In the genomic region with DNA sequence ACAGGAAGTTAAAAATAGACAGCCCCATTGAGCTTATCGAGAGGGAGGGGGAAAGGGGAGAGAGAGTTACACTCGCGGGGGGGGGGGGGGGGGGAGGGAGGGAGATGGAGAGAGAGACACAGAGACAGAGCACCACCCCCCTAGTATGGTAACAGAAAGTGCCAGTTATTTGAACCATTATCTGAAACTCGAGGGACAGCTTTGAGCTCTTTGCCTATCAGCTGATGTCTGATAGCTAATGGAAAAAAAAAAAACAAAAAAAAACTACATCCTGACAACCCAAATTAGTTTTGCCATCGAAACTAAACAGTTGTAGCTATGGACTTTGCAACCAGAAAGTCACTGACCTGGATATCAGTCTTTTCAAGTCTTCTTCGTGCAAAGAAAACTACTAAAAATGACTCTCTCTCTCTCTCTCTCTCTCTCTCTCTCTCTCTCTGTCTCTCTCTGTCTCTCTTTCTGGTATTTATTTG, we compare ENCODE assay signal across 7 mouse cellular contexts. TPM values are rescaled to one million over a fixed set of nuclear protein-coding genes. Genes with fewer than 3 reads are reported as not detected.
DNase-seq lines count a peak whose midpoint lies in the region; ATAC-seq and TF ChIP-seq lines count a peak whose summit lies in the region.

A gene (minus strand): TSS at position 4 of the 473 bp plus-strand sequence.

- peak within 1 kb of the TSS; percentile 53 for H3K4me2 ChIP-seq in neural tube, embryonic 11.5 days (ENCODE audit: low read depth)
- peak within 1 kb of the TSS; percentile 72 for H3K4me2 ChIP-seq in forebrain, embryonic 13.5 days
- H3K4me2 ChIP-seq in hindbrain, postnatal 0 days (ENCODE audit: low read depth, low read length) = peak within 1 kb of the TSS; percentile 61

- no peak for DNase-seq in neural tube, embryonic 11.5 days (ENCODE audit: low spot score)
- DNase-seq in neural tube, embryonic 10.5 days (ENCODE audit: extremely low spot score, low spot score) = no peak
- no peak for DNase-seq in hindbrain, postnatal 0 days (ENCODE audit: low spot score)
- no peak for DNase-seq in cerebellum, adult 11 months
- DNase-seq in ovary, postnatal 10 days (ENCODE audit: low spot score) = no peak

- no peaks in the 10 kb centered on the region for H3K79me2 ChIP-seq in macrophage (ENCODE audit: inconsistent target)

- H3K9ac ChIP-seq in neural tube, embryonic 11.5 days (ENCODE audit: low read length) = peak within 1 kb of the TSS; percentile 45
- H3K9ac ChIP-seq in forebrain, embryonic 13.5 days = peak within 1 kb of the TSS; percentile 58
- peak within 1 kb of the TSS; percentile 46 for H3K9ac ChIP-seq in hindbrain, postnatal 0 days (replicated peaks; ENCODE audit: low read length)

- no peak for TF ChIP-seq CTCF in hindbrain, postnatal 0 days (IDR thresholded peaks at IDR 0.05; ENCODE audit: low read depth)

- no peaks in the 10 kb centered on the region for H3K36me3 ChIP-seq in neural tube, embryonic 11.5 days (ENCODE audit: control insufficient read depth, insufficient read depth, low read length)
- no peaks in the 10 kb centered on the region for H3K36me3 ChIP-seq in forebrain, embryonic 13.5 days (ENCODE audit: poor library complexity, severe bottlenecking)
- no peaks in the 10 kb centered on the region for H3K36me3 ChIP-seq in hindbrain, postnatal 0 days (ENCODE audit: insufficient read depth, low read length)
- no peaks in the 10 kb centered on the region for H3K36me3 ChIP-seq in macrophage (ENCODE audit: inconsistent target)

- peaks cover 4% of the 10 kb centered on the region; the same call in 1 of the 2 replicates for H3K4me1 ChIP-seq in neural tube, embryonic 11.5 days (ENCODE audit: control insufficient read depth, insufficient read depth, low read length)
- peaks cover 41% of the 10 kb centered on the region for H3K4me1 ChIP-seq in forebrain, embryonic 13.5 days
- H3K4me1 ChIP-seq in hindbrain, postnatal 0 days (ENCODE audit: insufficient read depth, low read length) = peaks cover 13% of the 10 kb centered on the region

- peak within 1 kb of the TSS; percentile 32 for H3K4me3 ChIP-seq in neural tube, embryonic 11.5 days (ENCODE audit: low read depth, low read length)
- H3K4me3 ChIP-seq in forebrain, embryonic 13.5 days = peak within 1 kb of the TSS; percentile 37
- H3K4me3 ChIP-seq in hindbrain, postnatal 0 days (ENCODE audit: low read length) = peak within 1 kb of the TSS; percentile 36
- peak within 1 kb of the TSS; percentile 43 for H3K4me3 ChIP-seq in macrophage (ENCODE audit: inconsistent target)

- no peaks in the 10 kb centered on the region for H3K9me3 ChIP-seq in neural tube, embryonic 11.5 days (ENCODE audit: control insufficient read depth, low read length)
- no peaks in the 10 kb centered on the region for H3K9me3 ChIP-seq in forebrain, embryonic 13.5 days (replicated peaks)
- no peaks in the 10 kb centered on the region for H3K9me3 ChIP-seq in hindbrain, postnatal 0 days (ENCODE audit: low read length)

- H3K27me3 ChIP-seq in neural tube, embryonic 11.5 days (ENCODE audit: control insufficient read depth, insufficient read depth, low read length) = no peaks in the 10 kb centered on the region
- no peaks in the 10 kb centered on the region for H3K27me3 ChIP-seq in forebrain, embryonic 13.5 days
- H3K27me3 ChIP-seq in hindbrain, postnatal 0 days (ENCODE audit: insufficient read depth, low read length) = no peaks in the 10 kb centered on the region

- 0 out of 2 replicates have a peak within 1 kb of the TSS, but pooled peaks have one; percentile 23 for H3K27ac ChIP-seq in neural tube, embryonic 11.5 days (ENCODE audit: low read depth, low read length)
- H3K27ac ChIP-seq in forebrain, embryonic 13.5 days = no peak within 1 kb of the TSS; the same call in 1 of the 2 replicates
- H3K27ac ChIP-seq in hindbrain, postnatal 0 days = peak within 1 kb of the TSS; percentile 72
- H3K27ac ChIP-seq in macrophage = no peak within 1 kb of the TSS

- no peak for ATAC-seq in neural tube, embryonic 11.5 days (ENCODE audit: insufficient read depth, low FRiP score, low TSS enrichment)
- no peak for ATAC-seq in forebrain, embryonic 13.5 days
- peak; percentile 18; the same call in 1 of the 2 replicates for ATAC-seq in hindbrain, postnatal 0 days

- 32% methylated on average over 3 of the region's 6 CpGs for WGBS in neural tube, embryonic 11.5 days
- WGBS in forebrain, embryonic 13.5 days = 12% methylated on average over 4 of the region's 6 CpGs
- 10% methylated on average over 6 of the region's 6 CpGs for WGBS in hindbrain, postnatal 0 days
- 13% methylated on average over 4 of the region's 6 CpGs for WGBS in macrophage (ENCODE audit: missing documents)

RNA-seq across cellular contexts. Expression of the gene that starts here (rescaled TPM):
- 5.3 and 6.4 TPM in 2 replicates for polyA plus RNA-seq in neural tube, embryonic 11.5 days (2014; fragmentation: Nextera tagmentation; extraction: Ambion mirVana)
- polyA plus RNA-seq in forebrain, embryonic 13.5 days (2015; fragmentation: Nextera tagmentation; extraction: Ambion mirVana) = 3.0 and 3.6 TPM in 2 replicates
- total RNA-seq in hindbrain, postnatal 0 days (2014; rRNA removed) = 11.7 and 20.0 TPM in 2 replicates
- 10.1 and 13.6 TPM in 2 replicates for polyA plus RNA-seq in hindbrain, postnatal 0 days (2015; fragmentation: Nextera tagmentation; extraction: Ambion mirVana)
- total RNA-seq in macrophage (2018; cell fraction: chromatin; rRNA removed) = 1 to 10 TPM in 22 of 26 experiments, under 1 TPM in 4; 0.42 to 5.9 (median 2.4) TPM
- total RNA-seq in macrophage (2018; cell fraction: cytosol; rRNA removed) = under 1 TPM in 25 of 26 experiments, not detected in 1; 0.04 to 0.56 (median 0.15) TPM
- 1 to 10 TPM in 13 of 26 experiments, under 1 TPM in 13; 0.29 to 2.9 (median 1.1) TPM for total RNA-seq in macrophage (2018; cell fraction: nucleus; rRNA removed)
- 0.01 to 0.17 TPM (median 0.02 TPM) in 3 replicates for polyA plus RNA-seq in macrophage (2018)

Comparison
In these comparisons a context has a peak if more than half of its experiments do, and no peak if none do; other contexts are left out.
1. H3K27ac ChIP-seq: peak in neural tube, embryonic 11.5 days (single experiment) and hindbrain, postnatal 0 days (single experiment); none in forebrain, embryonic 13.5 days (single experiment) and macrophage (single experiment).
2. Peak in every context shown above with its lines, with median percentiles within 50 percentile points of each other: H3K4me2 ChIP-seq, H3K4me3 ChIP-seq and H3K9ac ChIP-seq.